Mouse (Mus musculus): ENCODE measurements around the gene Txndc11. TPM values are rescaled to one million over a fixed set of nuclear protein-coding genes. Genes with fewer than 3 reads are reported as not detected.

Txndc11 gene
- polyA plus RNA-seq (2012; rRNA removed; ENCODE audit: low replicate concordance) = 23.4 and 33.9 TPM in 2 replicates

DNA sequence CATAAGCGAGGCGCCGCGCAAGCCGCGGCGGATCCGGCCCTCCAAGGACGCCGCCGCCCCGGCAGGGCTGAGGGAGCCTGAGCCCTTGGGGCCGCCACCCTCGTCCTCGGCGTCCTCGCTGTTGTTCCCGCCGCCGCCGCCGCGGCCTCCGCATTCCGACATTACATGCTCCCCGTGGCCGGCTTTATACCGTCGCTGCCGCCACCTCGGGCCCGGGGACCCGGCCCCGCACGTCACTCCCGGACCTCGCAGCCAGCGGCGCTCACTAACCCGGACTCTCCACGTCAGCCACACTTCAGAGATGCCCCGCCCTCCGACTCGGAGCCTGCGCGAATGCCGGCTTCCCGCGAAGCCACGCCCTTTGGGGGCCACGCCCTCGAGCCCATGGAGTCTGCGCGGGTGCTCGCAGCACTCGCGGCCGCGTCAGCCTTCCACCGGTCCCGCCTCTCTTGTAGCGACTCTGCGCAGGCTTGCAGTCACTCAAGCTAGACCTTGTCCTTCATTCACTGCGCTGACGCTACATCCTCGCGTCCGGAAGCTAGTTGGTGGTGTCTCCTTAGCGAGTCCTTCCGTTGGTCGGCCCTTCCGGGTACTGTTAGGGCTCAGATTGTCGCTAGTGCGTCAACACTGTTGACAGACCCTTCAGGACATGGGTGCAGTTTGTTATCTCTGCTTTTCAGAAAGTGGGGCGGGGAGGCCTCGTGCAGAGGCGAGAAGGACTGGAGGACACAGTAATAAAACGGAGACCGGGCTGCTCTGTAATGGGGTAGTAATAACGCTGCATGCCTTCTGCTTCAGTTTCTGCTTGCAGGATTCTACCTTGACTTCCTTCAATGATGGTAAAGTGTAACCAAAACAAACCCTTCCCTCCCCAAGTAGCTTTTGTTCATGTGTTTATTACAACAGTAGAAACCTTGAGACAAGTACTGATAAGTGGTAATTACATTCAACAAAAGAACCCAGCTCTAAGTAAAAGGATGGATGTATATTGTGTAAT is at the start of gene Txndc11:
Gene Txndc11, minus strand, starts transcription at position 303 of the 997 bp plus-strand sequence.

DNA sequence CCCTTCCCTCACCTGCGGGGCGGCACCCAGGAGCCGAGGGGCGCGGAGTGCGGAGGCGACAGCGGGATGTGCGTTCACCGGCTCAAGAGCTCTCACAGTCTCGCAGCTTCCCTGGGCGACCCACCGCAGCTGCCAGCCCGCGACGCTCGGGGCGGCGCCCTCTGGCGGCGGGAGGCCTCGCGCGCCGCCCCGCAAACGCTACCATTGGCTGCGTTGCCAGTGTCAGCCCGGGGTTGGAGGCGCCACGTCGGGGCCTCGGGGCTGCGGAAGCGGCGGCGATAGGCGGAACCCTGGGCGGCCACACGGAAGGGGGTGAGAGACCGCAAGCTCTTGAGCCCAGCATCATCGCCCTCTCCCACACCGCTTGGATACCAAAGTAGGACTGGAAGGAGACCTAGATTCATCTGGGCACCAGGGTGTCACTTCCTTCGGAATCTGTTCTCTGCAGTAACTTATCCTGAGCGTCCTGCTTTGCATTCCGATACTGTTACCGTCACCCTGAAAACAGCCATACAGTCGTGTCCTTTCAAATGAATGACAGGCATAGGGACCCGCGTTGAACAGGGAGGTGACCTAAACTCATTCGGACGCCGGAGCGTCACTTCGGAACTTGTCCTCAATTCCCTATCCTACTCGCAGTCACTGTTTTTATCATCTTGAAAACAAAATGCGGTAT is 41.9 kb upstream of the Txndc11 start, which contains the start of gene Zc3h7a:
Gene Zc3h7a, minus strand, starts transcription at position 186 of the 676 bp plus-strand sequence.

GRCm38 (mm10) chr16:11066029-11066832 is 68.2 kb downstream of the Txndc11 start, which contains the start of gene Litaf:
Gene Litaf, minus strand, starts transcription at chr16:11066157.

GRCm38 (mm10) chr16:11060645-11061044 is 73.8 kb downstream of the Txndc11 start, which contains the start of gene Snn:
Gene Snn, plus strand, starts transcription at chr16:11060945.

Other genes with a start within 250 kb of the Txndc11 start
- gene Snn, start 73.7 kb downstream of the Txndc11 start, polyA plus RNA-seq (2012; rRNA removed; ENCODE audit: low replicate concordance) = 43.9 and 48.8 TPM in 2 replicates
- gene Litaf, start 68.5 kb downstream of the Txndc11 start, polyA plus RNA-seq (2012; rRNA removed; ENCODE audit: low replicate concordance) = 214 and 273 TPM in 2 replicates
- gene Zc3h7a, start 41.7 kb upstream of the Txndc11 start, polyA plus RNA-seq (2012; rRNA removed; ENCODE audit: low replicate concordance) = 71.4 and 75.6 TPM in 2 replicates
- 8.7 and 12.8 TPM in 2 replicates for gene Rsl1d1, start 68.7 kb upstream of the Txndc11 start, polyA plus RNA-seq (2012; rRNA removed; ENCODE audit: low replicate concordance)
- 13.2 and 26.5 TPM in 2 replicates for gene Gspt1, start 119.7 kb upstream of the Txndc11 start, polyA plus RNA-seq (2012; rRNA removed; ENCODE audit: low replicate concordance)
- gene Tnfrsf17, start 179.2 kb upstream of the Txndc11 start, polyA plus RNA-seq (2012; rRNA removed; ENCODE audit: low replicate concordance) = 1.3 and 3.2 TPM in 2 replicates
- gene Snx29, start 188.3 kb upstream of the Txndc11 start, polyA plus RNA-seq (2012; rRNA removed; ENCODE audit: low replicate concordance) = 5.5 and 10.0 TPM in 2 replicates